Mouse (Mus musculus) CH12.LX (cell line): ENCODE results near the gene Spns3. TPM values are rescaled to one million over a fixed set of nuclear protein-coding genes. Genes with fewer than 3 reads are reported as not detected.

Source experiments
- DNase-seq: peaks from one replicate; pipeline ENCODE4 v3.0.0-alpha.2; 2013; ENCODE audit errors: extremely low read depth
- H3K27ac ChIP-seq: 2 replicates; pipeline ENCODE4 v1.5.1; 2012; ENCODE audit warnings: low read depth, mild to moderate bottlenecking, control low read depth, moderate library complexity; ENCODE audit not compliant: insufficient read depth
- H3K27me3 ChIP-seq: replicated peaks from 2 replicates; pipeline ENCODE3; 2012; ENCODE audit warnings: inconsistent platforms
- H3K36me3 ChIP-seq, 2 experiments: replicated peaks in 1 of 2; 2 replicates each; pipeline versions ENCODE3 to v1.6.1; 2012; ENCODE audit warnings: inconsistent platforms in 1 of 2, low read length in 1 of 2, mild to moderate bottlenecking in 1 of 2, mixed read lengths in 1 of 2, moderate library complexity in 1 of 2; ENCODE audit not compliant: control insufficient read depth in 1 of 2, insufficient read depth in 1 of 2
- H3K4me1 ChIP-seq, 2 experiments: 2 replicates each; pipeline ENCODE4 v1.6.1; 2012; ENCODE audit warnings: inconsistent platforms in 1 of 2, moderate library complexity in 1 of 2; ENCODE audit not compliant: insufficient read depth in 2 of 2, control insufficient read depth in 1 of 2
- H3K4me2 ChIP-seq: 2 replicates; pipeline ENCODE4 v1.6.1; 2012; ENCODE audit warnings: low read depth, mild to moderate bottlenecking, control low read depth; ENCODE audit not compliant: poor library complexity, insufficient read depth, severe bottlenecking
- H3K4me3 ChIP-seq, 3 experiments: fragments of 150-350 bp in 1 of 3; sonication (generic) in 1 of 3; replicated peaks in 1 of 3; 2 replicates each; pipeline versions ENCODE3 to v1.5.1; 2011 to 2012; ENCODE audit warnings: low read depth in 2 of 3, low read length in 2 of 3, mild to moderate bottlenecking in 2 of 3, moderate library complexity in 2 of 3, control low read depth in 1 of 3, improper control_type of control experiment in 1 of 3, inconsistent platforms in 1 of 3, mixed read lengths in 1 of 3; ENCODE audit not compliant: poor library complexity in 1 of 3
- H3K79me2 ChIP-seq: replicated peaks from 2 replicates; pipeline ENCODE4 v1.6.1; 2012; ENCODE audit warnings: mild to moderate bottlenecking, moderate library complexity; ENCODE audit not compliant: control insufficient read depth, poor library complexity, insufficient read depth, severe bottlenecking; ENCODE audit errors: extremely low read depth
- H3K9ac ChIP-seq: 2 replicates; pipeline ENCODE4 v1.6.1; 2012; ENCODE audit warnings: low read depth, mild to moderate bottlenecking, control low read depth, moderate library complexity; ENCODE audit not compliant: insufficient read depth
- H3K9me3 ChIP-seq: replicated peaks from 2 replicates; pipeline ENCODE3; 2012; ENCODE audit warnings: low read length, inconsistent platforms, mixed read lengths
- CHD1 ChIP-seq: IDR thresholded peaks from 2 replicates; pipeline ENCODE4 v1.6.1; 2012; ENCODE audit warnings: low read depth, low read length, improper control_type of control experiment, inconsistent platforms
- CTCF ChIP-seq, 2 experiments: IDR thresholded peaks in 1 of 2; conservative IDR thresholded peaks in 1 of 2; 2 replicates each; pipeline ENCODE4 v1.5.1; 2011 to 2012; ENCODE audit warnings: low read depth in 2 of 2, low read length in 2 of 2, improper control_type of control experiment in 1 of 2, inconsistent platforms in 1 of 2, mild to moderate bottlenecking in 1 of 2, moderate library complexity in 1 of 2
- E2F4 ChIP-seq: IDR thresholded peaks from 2 replicates; pipeline ENCODE4 v1.6.1; 2011; ENCODE audit warnings: low read depth, low read length, improper control_type of control experiment; ENCODE audit not compliant: insufficient replicate concordance
- ELF1 ChIP-seq: IDR thresholded peaks from 2 replicates; pipeline ENCODE4 v1.6.1; 2014; ENCODE audit warnings: low read depth, mild to moderate bottlenecking, inconsistent platforms, low read length, improper control_type of control experiment
- EP300 ChIP-seq: IDR thresholded peaks from 2 replicates; pipeline ENCODE4 v1.6.1; 2011; ENCODE audit warnings: low read length, improper control_type of control experiment
- ETS1 ChIP-seq: conservative IDR thresholded peaks from 2 replicates; pipeline ENCODE4 v1.6.1; 2012; ENCODE audit warnings: low read depth, mild to moderate bottlenecking, inconsistent platforms, low read length, improper control_type of control experiment, moderate library complexity
- GABPA ChIP-seq: IDR thresholded peaks from 2 replicates; pipeline ENCODE4 v1.6.1; 2012; ENCODE audit warnings: low read depth, low read length, improper control_type of control experiment, inconsistent platforms; ENCODE audit not compliant: insufficient replicate concordance
- HCFC1 ChIP-seq: IDR thresholded peaks from 2 replicates; pipeline ENCODE4 v1.6.1; 2012; ENCODE audit warnings: low read depth, mild to moderate bottlenecking, inconsistent platforms, low read length, improper control_type of control experiment
- IRF4 ChIP-seq: IDR thresholded peaks from 2 replicates; pipeline ENCODE4 v1.6.1; 2014; ENCODE audit warnings: low read depth, mild to moderate bottlenecking, inconsistent platforms, low read length, improper control_type of control experiment
- JUN ChIP-seq: IDR thresholded peaks from 2 replicates; pipeline ENCODE4 v1.6.1; 2011; ENCODE audit warnings: low read depth, mild to moderate bottlenecking, low read length, improper control_type of control experiment, moderate library complexity; ENCODE audit not compliant: insufficient read depth
- JUND ChIP-seq: conservative IDR thresholded peaks from 2 replicates; pipeline ENCODE4 v1.6.1; 2011; ENCODE audit warnings: low read depth, low read length, improper control_type of control experiment
- MAX ChIP-seq: IDR thresholded peaks from 2 replicates; pipeline ENCODE4 v1.6.1; 2011; ENCODE audit warnings: low read length, improper control_type of control experiment
- MAZ ChIP-seq: IDR thresholded peaks from 2 replicates; pipeline ENCODE4 v1.6.1; 2012; ENCODE audit warnings: low read depth, mild to moderate bottlenecking, inconsistent platforms, low read length, improper control_type of control experiment, moderate library complexity
- MEF2A ChIP-seq: IDR thresholded peaks from 2 replicates; pipeline ENCODE4 v1.6.1; 2014; ENCODE audit warnings: low read depth, mild to moderate bottlenecking, inconsistent platforms, low read length, improper control_type of control experiment, borderline replicate concordance
- MXI1 ChIP-seq: IDR thresholded peaks from 2 replicates; pipeline ENCODE4 v1.6.1; 2011; ENCODE audit warnings: mild to moderate bottlenecking, low read depth, low read length, improper control_type of control experiment
- NELFE ChIP-seq: IDR thresholded peaks from 2 replicates; pipeline ENCODE4 v1.6.1; 2011; ENCODE audit warnings: low read depth, low read length, improper control_type of control experiment
- POLR2A ChIP-seq: IDR thresholded peaks from 2 replicates; pipeline ENCODE4 v1.6.1; 2011; ENCODE audit warnings: low read depth, mild to moderate bottlenecking, improper control_type of control experiment, low read length
- RCOR1 ChIP-seq: conservative IDR thresholded peaks from 2 replicates; pipeline ENCODE4 v1.6.1; 2012; ENCODE audit warnings: low read depth, mild to moderate bottlenecking, inconsistent platforms, low read length, improper control_type of control experiment
- SIN3A ChIP-seq: IDR thresholded peaks from 2 replicates; pipeline ENCODE4 v1.6.1; 2012; ENCODE audit warnings: low read length, improper control_type of control experiment, inconsistent platforms
- TBP ChIP-seq: conservative IDR thresholded peaks from 2 replicates; pipeline ENCODE4 v1.6.1; 2011; ENCODE audit warnings: low read depth, low read length, improper control_type of control experiment
- TCF12 ChIP-seq: IDR thresholded peaks from 2 replicates; pipeline ENCODE4 v1.6.1; 2014; ENCODE audit warnings: low read depth, mild to moderate bottlenecking, inconsistent platforms, low read length, improper control_type of control experiment
- UBTF ChIP-seq: IDR thresholded peaks from 2 replicates; pipeline ENCODE4 v1.6.1; 2012; ENCODE audit warnings: low read depth, mild to moderate bottlenecking, inconsistent platforms, low read length, improper control_type of control experiment, moderate library complexity
- USF1 ChIP-seq: IDR thresholded peaks from 2 replicates; pipeline ENCODE4 v1.6.1; 2014; ENCODE audit warnings: low read depth, mild to moderate bottlenecking, inconsistent platforms, low read length, improper control_type of control experiment
- USF2 ChIP-seq: conservative IDR thresholded peaks from 2 replicates; pipeline ENCODE4 v1.6.1; 2011; ENCODE audit warnings: low read depth, low read length, improper control_type of control experiment
- ZC3H11A ChIP-seq: IDR thresholded peaks from 2 replicates; pipeline ENCODE4 v1.6.1; 2012; ENCODE audit warnings: low read depth, mild to moderate bottlenecking, inconsistent platforms, low read length, improper control_type of control experiment
- ZNF384 ChIP-seq: IDR thresholded peaks from 2 replicates; pipeline ENCODE4 v1.6.1; 2012; ENCODE audit warnings: low read depth, low read length, improper control_type of control experiment, inconsistent platforms
- dilution Hi-C: fragments of 300-500 bp; cut with MboI; formaldehyde crosslinking; loops from 2 replicates; pipeline ENCODE4 v1.14.3; 2020; ENCODE audit warnings: low sequenced_read_pairs; ENCODE audit not compliant: extremely low pct_unique_long_range_greater_than_20kb, extremely low pct_ligation_motif_present
- in situ Hi-C: fragments of 300-500 bp; cut with MboI; formaldehyde crosslinking; loops from 3 replicates; pipeline ENCODE4 v1.14.3; 2019; ENCODE audit warnings: low sequenced_read_pairs, low pct_ligation_motif_present, low pct_unique_long_range_greater_than_20kb, mixed read lengths
- polyA plus RNA-seq: library from polyadenylated mRNA; unstranded; fragments of >175 nt; gene quantifications from 2 replicates; pipeline ENCODE4 v1.2.1, GENCODE M21; 2012; ENCODE audit warnings: low read depth; ENCODE audit not compliant: insufficient read length
- total RNA-seq, 2 experiments: library from RNA; depleted of rRNA; stranded (reverse); fragments of 300-350 nt in 1 of 2; fragments of >200 nt in 1 of 2; gene quantifications; 2 replicates each; pipeline ENCODE4 v1.2.3; 2012 to 2014

Spns3 gene
- total and polyA plus RNA-seq, 3 experiments, result 0.21 to 1.8 (median 1.0) TPM

GRCm38 (mm10) chr11:72457995-72458496 is 92.3 kb downstream of the Spns3 start:
- H3K27me3 ChIP-seq, result no peaks in the 10 kb centered on the region
- no peak overlapping the region for H3K27ac ChIP-seq
- TF ChIP-seq ETS1 (no peak), GABPA (no peak), EP300 (no peak), MEF2A (no peak), ZC3H11A (no peak), POLR2A (no peak), UBTF (no peak), CTCF (conservative IDR thresholded peaks at IDR 0.05 in 1 of 2, IDR thresholded peaks at IDR 0.05 in 1 of 2; ENCODE audit: low read depth in 2 of 2, low read length in 2 of 2) (no peak), ZNF384 (no peak), ELF1 (no peak), HCFC1 (no peak), USF2 (no peak), USF1 (no peak), E2F4 (no peak), MAZ (no peak), JUN (no peak), RCOR1 (no peak), MXI1 (no peak), JUND (no peak)
- DNase-seq, result no peak
- H3K36me3 ChIP-seq, result peaks cover 0 to 6% of the 10 kb centered on the region in 2 experiments
- H3K4me2 ChIP-seq, result no peak overlapping the region
- H3K9ac ChIP-seq, result no peak overlapping the region
- H3K4me1 ChIP-seq, result peaks cover 18 to 49% of the 10 kb centered on the region in 2 experiments
- H3K79me2 ChIP-seq, result no peaks in the 10 kb centered on the region
- in situ Hi-C loops, result loop anchor here (5.0 kb wide), 1 partner anchor 79 kb away; no protein-coding TSS in a partner anchor
- H3K9me3 ChIP-seq, result no peaks in the 10 kb centered on the region
- dilution Hi-C loops, result no loop called here
- no peak overlapping the region for H3K4me3 ChIP-seq

GRCm38 (mm10) chr11:72455694-72456093 is 94.6 kb downstream of the Spns3 start:
- no peaks in the 10 kb centered on the region for H3K9me3 ChIP-seq
- dilution Hi-C loops (no loop called here), in situ Hi-C loops (loop anchor here (5.0 kb wide), 1 partner anchor 82 kb away; no protein-coding TSS in a partner anchor)
- no peaks in the 10 kb centered on the region for H3K27me3 ChIP-seq
- TF ChIP-seq GABPA (no peak), ZNF384 (no peak), JUND (no peak), UBTF (no peak), SIN3A (no peak), IRF4 (no peak), TCF12 (no peak), POLR2A (no peak), MEF2A (no peak), RCOR1 (no peak), TBP (no peak), CHD1 (no peak), MAX (no peak), E2F4 (no peak), NELFE (no peak), CTCF (conservative IDR thresholded peaks at IDR 0.05 in 1 of 2, IDR thresholded peaks at IDR 0.05 in 1 of 2; ENCODE audit: low read depth in 2 of 2, low read length in 2 of 2) (no peak), USF1 (no peak), ELF1 (no peak)
- H3K27ac ChIP-seq, result no peak overlapping the region
- no peak overlapping the region for H3K4me3 ChIP-seq
- H3K4me2 ChIP-seq, result no peak overlapping the region
- H3K9ac ChIP-seq, result no peak overlapping the region
- peaks cover 22 to 52% of the 10 kb centered on the region in 2 experiments for H3K4me1 ChIP-seq
- H3K36me3 ChIP-seq, result peaks cover 19 to 30% of the 10 kb centered on the region in 2 experiments
- no peaks in the 10 kb centered on the region for H3K79me2 ChIP-seq
- DNase-seq, result no peak
